Mouse (Mus musculus) liver, adult 2 months (tissue): Measurements from ENCODE around the gene Cux1.

ENCODE experiments used
- CTCF ChIP-seq: fragments of 200-500 bp; IDR thresholded peaks from 2 replicates; pipeline ENCODE4 v1.5.1; 2011; ENCODE audit warnings: low read depth, low read length, control low read depth
- POLR2A ChIP-seq: fragments of 200-500 bp; IDR thresholded peaks from 2 replicates; pipeline ENCODE4 v1.6.1; 2011; ENCODE audit warnings: low read length, control low read depth; ENCODE audit not compliant: insufficient read depth; ENCODE audit errors: extremely low read depth

GRCm38 (mm10) chr5:136286566-136286965 is 280.7 kb downstream of the Cux1 start:
- no peak for TF ChIP-seq POLR2A
- TF ChIP-seq CTCF, result no peak
